Mouse (Mus musculus) intestine, postnatal 0 days (tissue): ENCODE measurements around the gene Psma5. TPM values are rescaled to one million over a fixed set of nuclear protein-coding genes. Genes with fewer than 3 reads are reported as not detected.

ENCODE experiments used
- ATAC-seq: fragments of 200-750 bp; cut with Nextera tagmentation; 2 replicates; pipeline ENCODE4 v1.8.0; 2017; ENCODE audit warnings: mild to moderate bottlenecking, moderate TSS enrichment, moderate library complexity
- H3K27ac ChIP-seq: fragments of 300-500 bp; sonication (generic); 2 replicates; pipeline ENCODE4 v1.5.1; 2014; ENCODE audit warnings: mild to moderate bottlenecking, low read depth, low read length, moderate library complexity
- H3K27me3 ChIP-seq: fragments of 300-500 bp; sonication (generic); replicated peaks from 2 replicates; pipeline ENCODE4 v1.6.1; 2014; ENCODE audit warnings: low read length, mixed read lengths; ENCODE audit not compliant: control insufficient read depth, insufficient read depth
- H3K36me3 ChIP-seq: fragments of 300-500 bp; sonication (generic); 2 replicates; pipeline ENCODE4 v1.6.1; 2014; ENCODE audit warnings: mild to moderate bottlenecking, moderate library complexity; ENCODE audit not compliant: control insufficient read depth, insufficient read depth
- H3K4me1 ChIP-seq: fragments of 300-500 bp; sonication (generic); replicated peaks from 2 replicates; pipeline ENCODE4 v1.6.1; 2014; ENCODE audit warnings: antibody characterized with exemption, low read length, mixed read lengths; ENCODE audit not compliant: control insufficient read depth, insufficient read depth
- H3K4me2 ChIP-seq: fragments of 300-500 bp; sonication (generic); replicated peaks from 2 replicates; pipeline ENCODE4 v1.6.1; 2014; ENCODE audit warnings: low read depth, mild to moderate bottlenecking, moderate library complexity
- H3K4me3 ChIP-seq: fragments of 300-500 bp; sonication (generic); 2 replicates; pipeline ENCODE4 v1.5.1; 2014; ENCODE audit warnings: low read depth, low read length
- H3K9ac ChIP-seq: fragments of 300-500 bp; sonication (generic); 2 replicates; pipeline ENCODE4 v1.6.1; 2014; ENCODE audit warnings: mild to moderate bottlenecking, low read depth, low read length
- H3K9me3 ChIP-seq: fragments of 300-500 bp; sonication (generic); 2 replicates; pipeline ENCODE4 v1.6.1; 2016; ENCODE audit warnings: mixed run types; ENCODE audit not compliant: control insufficient read depth
- CTCF ChIP-seq: sonication (generic); IDR thresholded peaks from 2 replicates; pipeline ENCODE4 v1.5.1; 2016; ENCODE audit warnings: low read depth, mild to moderate bottlenecking, control low read depth, antibody characterized with exemption, moderate library complexity
- WGBS: fragments of 180-500 bp; shearing (Covaris S2); extraction: QIAGEN DNeasy Blood & Tissue Kit; methylation state at CpG from one replicate; pipeline ENCODE4 v1.1.7; 2014; 5-methylcytosine and 5-hydroxymethylcytosine counted together
- polyA plus RNA-seq: library from polyadenylated mRNA; unstranded; fragments of >200 nt; fragmentation: Nextera tagmentation; extraction: Ambion mirVana; gene quantifications from 2 replicates; pipeline ENCODE4 v1.2.1, GENCODE M21; 2015

The Psma5 gene
- polyA plus RNA-seq, 1 experiment from 2014 or later = 179 TPM

DNA sequence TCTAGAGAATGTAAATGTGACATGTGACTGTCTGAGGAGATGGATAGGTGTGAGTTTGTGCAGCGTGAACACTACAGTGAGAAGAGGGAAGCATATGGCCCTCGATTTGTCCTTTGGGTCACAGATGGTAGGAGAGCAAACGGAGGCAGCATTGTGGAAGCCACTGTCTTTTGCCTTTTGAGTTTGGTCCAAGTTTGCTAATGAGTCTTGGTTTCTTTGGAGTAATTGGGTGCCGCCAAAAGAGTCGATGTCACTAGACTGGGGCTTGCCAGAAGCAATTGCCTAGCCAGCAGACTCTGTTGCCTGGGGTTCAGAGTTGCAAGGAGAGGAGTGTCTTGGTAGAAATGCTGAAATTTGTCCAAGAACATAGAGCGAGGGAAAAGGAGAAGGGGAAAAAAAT, 44.9 kb upstream of the Psma5 start:
- 84% methylated on average over 6 of the region's 6 CpGs for WGBS
- Histone ChIP-seq H3K4me2 (no peak overlapping the region), H3K9me3 (no peaks in the 10 kb centered on the region), H3K9ac (no peak overlapping the region), H3K36me3 (peaks cover 7% of the 10 kb centered on the region; the same call in 1 of the 2 replicates), H3K4me3 (no peak overlapping the region), H3K27ac (no peak overlapping the region), H3K27me3 (0 out of 2 replicates have a peak, but pooled peaks cover 3% of the 10 kb centered on the region), H3K4me1 (peaks cover 5% of the 10 kb centered on the region)
- TF ChIP-seq CTCF = no peak
- no peak for ATAC-seq

DNA sequence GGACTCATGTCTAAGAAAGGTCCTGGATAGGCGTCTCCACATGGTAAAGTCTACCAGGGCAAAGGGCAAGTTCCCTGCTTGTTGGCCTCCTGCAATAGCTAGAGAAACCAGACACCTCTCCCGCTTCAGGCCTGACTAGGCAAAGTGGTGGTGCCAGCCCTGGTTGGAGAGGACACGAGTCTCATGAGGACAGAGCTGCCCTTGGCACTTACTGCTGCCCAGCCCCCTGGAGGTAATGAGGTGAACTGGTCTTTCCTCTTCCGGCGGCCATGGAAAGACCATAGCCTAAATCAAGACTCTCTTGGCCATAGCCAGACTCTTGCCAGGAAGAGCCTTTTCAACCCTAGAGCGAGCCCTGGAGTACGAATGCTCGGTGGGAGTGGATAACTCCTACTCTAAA, 44.3 kb upstream of the Psma5 start:
- H3K4me2 ChIP-seq = no peak overlapping the region
- WGBS = 64% methylated on average over 8 of the region's 8 CpGs
- H3K9ac ChIP-seq = no peak overlapping the region
- ATAC-seq = no peak
- peaks cover 5% of the 10 kb centered on the region for H3K4me1 ChIP-seq
- no peak overlapping the region for H3K27ac ChIP-seq
- peaks cover 7% of the 10 kb centered on the region; the same call in 1 of the 2 replicates for H3K36me3 ChIP-seq
- TF ChIP-seq CTCF = peak; percentile 32
- H3K27me3 ChIP-seq = 0 out of 2 replicates have a peak, but pooled peaks cover 3% of the 10 kb centered on the region
- H3K9me3 ChIP-seq = no peaks in the 10 kb centered on the region
- no peak overlapping the region for H3K4me3 ChIP-seq

DNA sequence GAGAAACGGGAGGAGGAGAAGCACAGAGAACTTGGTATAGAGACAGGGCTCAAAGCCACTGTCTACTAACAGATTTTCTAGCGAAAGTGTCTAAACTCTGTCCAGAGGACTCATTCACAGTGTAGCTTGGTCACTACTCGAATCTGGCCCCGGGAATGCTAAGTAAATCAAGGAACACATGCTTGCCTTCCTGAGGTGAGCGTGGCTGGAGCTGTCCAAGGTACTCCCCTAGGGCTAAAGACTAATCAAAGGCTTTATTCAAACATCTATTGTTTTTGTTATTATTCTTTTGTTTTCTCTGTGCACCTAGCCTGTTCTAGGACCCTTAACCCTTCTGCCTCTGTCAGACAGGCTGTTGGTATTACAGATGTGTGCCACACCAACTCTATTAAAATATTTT, 42.0 kb upstream of the Psma5 start:
- H3K9ac ChIP-seq = no peak overlapping the region
- peaks cover under 1% of the 10 kb centered on the region for H3K4me1 ChIP-seq
- TF ChIP-seq CTCF = no peak
- ATAC-seq = no peak
- no peaks in the 10 kb centered on the region for H3K36me3 ChIP-seq
- WGBS = 6% methylated on average over 5 of the region's 5 CpGs
- H3K27ac ChIP-seq = no peak overlapping the region
- no peak overlapping the region for H3K4me2 ChIP-seq
- 0 out of 2 replicates have a peak, but pooled peaks cover 3% of the 10 kb centered on the region for H3K27me3 ChIP-seq
- H3K9me3 ChIP-seq = no peaks in the 10 kb centered on the region
- no peak overlapping the region for H3K4me3 ChIP-seq

DNA sequence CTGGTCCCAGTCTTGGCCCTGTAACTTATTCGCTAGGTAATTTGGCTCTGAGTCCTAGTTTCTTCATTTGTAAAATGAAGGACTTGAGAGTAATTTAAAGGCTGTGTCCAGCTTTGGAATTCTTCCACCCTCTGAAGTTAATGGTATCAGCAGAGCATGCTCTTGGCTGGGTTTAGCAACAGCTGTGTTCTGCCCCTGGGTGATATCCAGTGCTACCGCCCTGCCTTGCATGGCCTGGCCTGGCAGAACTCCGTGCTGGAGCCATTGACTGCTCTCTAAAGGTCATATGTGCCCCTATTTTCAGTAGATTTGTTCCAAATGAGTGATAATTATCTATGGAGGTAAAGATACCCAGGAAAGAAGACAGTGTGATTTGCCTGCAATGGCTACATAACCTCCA, 36.1 kb upstream of the Psma5 start:
- H3K27ac ChIP-seq = no peak overlapping the region
- WGBS = 81% methylated on average over 3 of the region's 3 CpGs
- H3K9me3 ChIP-seq = no peaks in the 10 kb centered on the region
- ATAC-seq = no peak
- H3K4me1 ChIP-seq = no peaks in the 10 kb centered on the region
- H3K4me3 ChIP-seq = no peak overlapping the region
- no peak overlapping the region for H3K4me2 ChIP-seq
- no peak for TF ChIP-seq CTCF
- peaks cover 15% of the 10 kb centered on the region for H3K27me3 ChIP-seq
- H3K9ac ChIP-seq = no peak overlapping the region
- no peaks in the 10 kb centered on the region for H3K36me3 ChIP-seq

DNA sequence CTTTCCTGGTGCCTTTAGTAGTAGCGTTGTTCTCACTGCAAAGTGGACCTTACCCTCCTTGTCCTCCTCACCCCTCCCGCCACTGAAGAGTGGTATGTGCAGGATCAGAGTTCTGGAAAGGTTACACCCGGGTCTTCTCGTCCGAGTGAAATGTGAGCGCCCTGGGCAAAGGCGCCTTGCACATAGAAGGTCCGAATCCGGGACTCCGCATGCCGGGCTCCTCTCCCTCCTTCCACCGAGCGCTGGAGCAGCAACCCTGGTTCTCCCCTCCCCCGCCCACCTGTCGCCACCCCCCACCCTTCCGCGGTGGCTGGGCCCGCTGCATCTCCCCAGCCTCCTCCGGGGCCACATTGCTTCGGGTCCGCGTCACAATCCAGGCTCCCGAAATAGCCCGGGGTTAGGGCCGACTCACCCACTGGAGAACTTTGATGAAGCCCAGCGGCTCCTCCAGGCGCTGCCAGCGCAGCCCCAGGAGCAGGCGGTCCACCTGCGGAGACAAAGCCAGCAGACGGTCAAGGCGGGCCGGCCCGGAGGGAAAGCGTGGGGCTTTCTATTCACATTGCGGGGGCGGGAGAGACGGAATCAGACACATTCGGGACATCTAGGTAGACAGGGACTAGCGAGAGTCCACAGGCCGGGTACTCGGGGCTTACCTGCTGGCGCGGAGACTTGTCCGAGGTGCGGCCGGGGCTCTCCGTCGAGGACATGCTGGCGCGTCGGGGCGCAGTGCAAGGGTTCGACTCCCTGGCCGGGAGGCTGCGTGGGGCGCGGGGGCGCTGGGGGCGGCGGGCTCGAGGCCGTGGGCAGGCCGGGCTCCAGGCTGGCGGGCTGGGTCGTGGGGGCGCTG, 30.8 kb upstream of the Psma5 start:
- Histone ChIP-seq H3K9ac (peak overlapping the region; percentile 46; the same call in 1 of the 2 replicates), H3K4me2 (peak overlapping the region; percentile 76), H3K4me1 (no peaks in the 10 kb centered on the region; the same call in 1 of the 2 replicates), H3K27me3 (peaks cover 20% of the 10 kb centered on the region), H3K9me3 (no peaks in the 10 kb centered on the region), H3K27ac (no peak overlapping the region), H3K36me3 (no peaks in the 10 kb centered on the region), H3K4me3 (peak overlapping the region; percentile 46)
- no peak for TF ChIP-seq CTCF
- WGBS = 2% methylated on average over 67 of the region's 67 CpGs
- ATAC-seq = peak; percentile 46

DNA sequence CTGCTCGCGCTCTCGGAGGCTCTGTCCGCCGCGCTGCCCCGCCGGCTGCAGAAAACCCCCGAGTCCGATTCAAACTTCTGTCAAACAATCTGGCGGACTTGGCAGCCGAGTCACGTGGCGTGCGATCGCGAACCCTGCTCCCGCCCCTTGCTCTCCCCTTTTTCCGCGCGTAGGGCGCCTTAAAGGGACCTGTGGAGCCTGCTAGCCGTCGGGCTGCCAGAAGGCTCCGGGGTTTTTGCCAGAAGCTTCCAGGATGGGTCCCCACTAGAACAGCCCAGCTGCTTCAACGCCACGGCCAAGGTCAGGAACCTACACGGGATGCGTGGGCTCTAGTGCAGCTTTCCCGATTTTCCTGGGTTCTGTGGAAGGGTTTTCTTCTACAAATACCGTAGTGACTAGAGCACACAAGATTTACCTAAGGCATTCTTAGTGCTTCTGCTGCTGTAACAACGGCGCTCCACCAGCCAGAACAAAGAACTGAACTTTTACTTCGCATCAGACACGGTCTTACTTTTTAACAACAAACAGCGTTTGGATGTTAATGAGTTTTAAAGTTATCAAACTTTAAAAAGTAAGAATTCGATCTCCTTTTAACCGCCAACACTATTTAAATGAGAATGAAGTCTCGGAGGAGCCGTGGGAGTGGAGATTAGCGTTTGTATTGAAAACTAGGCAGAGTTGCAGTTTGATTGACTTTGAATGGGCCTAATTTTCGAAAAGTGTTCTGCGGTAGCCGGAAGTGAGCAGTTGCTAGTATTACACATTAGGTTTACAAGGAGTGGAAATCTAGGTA, 30.0 kb upstream of the Psma5 start, which contains the start of gene Sypl2:
Gene Sypl2 (minus strand): TSS at position 91 of the 793 bp plus-strand sequence.
- Histone ChIP-seq H3K4me3 (peak within 1 kb of the TSS; percentile 46), H3K4me1 (no peaks in the 10 kb centered on the region; the same call in 1 of the 2 replicates), H3K4me2 (peak within 1 kb of the TSS; percentile 76), H3K9me3 (no peaks in the 10 kb centered on the region), H3K36me3 (no peaks in the 10 kb centered on the region), H3K27ac (no peak within 1 kb of the TSS), H3K27me3 (peaks cover 17% of the 10 kb centered on the region), H3K9ac (peak within 1 kb of the TSS; percentile 46; the same call in 1 of the 2 replicates)
- WGBS = 8% methylated on average over 44 of the region's 44 CpGs
- ATAC-seq = peak; percentile 52; the same call in 1 of the 2 replicates
- 0 out of 2 replicates have a peak, but pooled peaks have one; percentile 2 for TF ChIP-seq CTCF
